In genomic region chr17:70706976-70707818, GRCm38 (mm10) we compare ENCODE assay signal across 8 mouse cellular contexts.
DNase-seq lines count a peak whose midpoint lies in the region; ATAC-seq lines count a peak whose summit lies in the region.

No protein-coding gene starts in this region.

- H3K27me3 ChIP-seq in intestine, embryonic 16.5 days (replicated peaks; ENCODE audit: control insufficient read depth, insufficient read depth, low read length), result no peaks in the 10 kb centered on the region
- H3K27me3 ChIP-seq in midbrain, embryonic 12.5 days, result peaks cover 34% of the 10 kb centered on the region

- H3K4me3 ChIP-seq in intestine, embryonic 16.5 days (ENCODE audit: low read length), result peak overlapping the region; percentile 32
- peak overlapping the region; percentile 27; the same call in 1 of the 2 replicates for H3K4me3 ChIP-seq in midbrain, embryonic 12.5 days

- peak; percentile 88 to 96 for DNase-seq in adrenal gland, adult (ENCODE audit: inconsistent age in 2 of 2, low spot score in 1 of 2)
- peak; percentile 87 for DNase-seq in embryo, embryonic 11 days
- DNase-seq in gastrocnemius, postnatal 4 days (ENCODE audit: low spot score in 2 of 2), result peak; percentile 66 to 81
- peak; percentile 78 to 79 for DNase-seq in left cerebral cortex, postnatal 36 days (ENCODE audit: low spot score in 2 of 2)
- peak; percentile 56 for DNase-seq in skeletal muscle tissue, adult 2 months (ENCODE audit: low read depth, low spot score)

- intact Hi-C loops in left cerebral cortex, postnatal 36 days (cut with DNase I), result loop anchor here (10.0 kb wide), 1 partner anchor 258 kb away; no protein-coding TSS in a partner anchor

- H3K36me3 ChIP-seq in intestine, embryonic 16.5 days (ENCODE audit: control insufficient read depth, insufficient read depth, low read length), result no peaks in the 10 kb centered on the region
- no peaks in the 10 kb centered on the region for H3K36me3 ChIP-seq in midbrain, embryonic 12.5 days

- no peaks in the 10 kb centered on the region for H3K9me3 ChIP-seq in intestine, embryonic 16.5 days (ENCODE audit: control insufficient read depth, low read length)
- H3K9me3 ChIP-seq in midbrain, embryonic 12.5 days, result no peaks in the 10 kb centered on the region

- ATAC-seq in intestine, embryonic 16.5 days, result peak; percentile 79
- peak; percentile 71 for ATAC-seq in midbrain, embryonic 12.5 days (ENCODE audit: low FRiP score, low read depth)
- ATAC-seq in erythroid progenitor cell, adult 5-6 weeks (replicated peaks; ENCODE audit: low FRiP score, poor library complexity, severe bottlenecking), result no peak

- H3K9ac ChIP-seq in intestine, embryonic 16.5 days (ENCODE audit: low read depth, low read length), result peak overlapping the region; percentile 48
- H3K9ac ChIP-seq in midbrain, embryonic 12.5 days (replicated peaks), result peak overlapping the region; percentile 41

- peak overlapping the region; percentile 62 for H3K4me2 ChIP-seq in intestine, embryonic 16.5 days (ENCODE audit: low read depth, low read length)
- H3K4me2 ChIP-seq in midbrain, embryonic 12.5 days (replicated peaks), result peak overlapping the region; percentile 56

- no peak overlapping the region for H3K27ac ChIP-seq in intestine, embryonic 16.5 days (ENCODE audit: low read length)
- no peak overlapping the region for H3K27ac ChIP-seq in midbrain, embryonic 12.5 days (replicated peaks)

- peaks cover 6% of the 10 kb centered on the region for H3K4me1 ChIP-seq in intestine, embryonic 16.5 days (ENCODE audit: control insufficient read depth, insufficient read depth, low read length)
- H3K4me1 ChIP-seq in midbrain, embryonic 12.5 days, result peaks cover 11% of the 10 kb centered on the region

- 4% methylated on average over 28 of the region's 28 CpGs for WGBS in intestine, embryonic 16.5 days
- WGBS in midbrain, embryonic 12.5 days, result 3% methylated on average over 28 of the region's 28 CpGs
